Mouse (Mus musculus) limb, embryonic 12.5 days (tissue): ENCODE results near the gene 4930438A08Rik. TPM values are rescaled to one million over a fixed set of nuclear protein-coding genes. Genes with fewer than 3 reads are reported as not detected.

Experiments used
- ATAC-seq: fragments of 200-750 bp; cut with Nextera tagmentation; 2 replicates; pipeline ENCODE4 v1.8.0; 2017; ENCODE audit warnings: low read depth, moderate TSS enrichment; ENCODE audit not compliant: insufficient number of reproducible peaks, insufficient read depth, low FRiP score, low TSS enrichment
- H3K27ac ChIP-seq: fragments of 300-500 bp; sonication (generic); 2 replicates; pipeline ENCODE4 v1.5.1; 2016; ENCODE audit warnings: mild to moderate bottlenecking, moderate library complexity
- H3K27me3 ChIP-seq: fragments of 300-500 bp; sonication (generic); 2 replicates; pipeline ENCODE4 v1.6.1; 2016; ENCODE audit warnings: mild to moderate bottlenecking, moderate library complexity
- H3K36me3 ChIP-seq: fragments of 300-500 bp; sonication (generic); 2 replicates; pipeline ENCODE4 v1.6.1; 2016; ENCODE audit warnings: mild to moderate bottlenecking, moderate library complexity
- H3K4me1 ChIP-seq: fragments of 300-500 bp; sonication (generic); replicated peaks from 2 replicates; pipeline ENCODE4 v1.6.1; 2016
- H3K4me2 ChIP-seq: fragments of 300-500 bp; sonication (generic); 2 replicates; pipeline ENCODE4 v1.6.1; 2016; ENCODE audit warnings: mild to moderate bottlenecking, moderate library complexity
- H3K4me3 ChIP-seq: fragments of 300-500 bp; sonication (generic); replicated peaks from 2 replicates; pipeline ENCODE4 v1.5.1; 2016; ENCODE audit warnings: mild to moderate bottlenecking
- H3K9ac ChIP-seq: fragments of 300-500 bp; sonication (generic); replicated peaks from 2 replicates; pipeline ENCODE4 v1.6.1; 2016; ENCODE audit warnings: mild to moderate bottlenecking, moderate library complexity
- H3K9me3 ChIP-seq: fragments of 300-500 bp; sonication (generic); 2 replicates; pipeline ENCODE4 v1.6.1; 2016; ENCODE audit warnings: mild to moderate bottlenecking, moderate library complexity
- WGBS: fragments of 180-500 bp; shearing (Covaris S2); methylation state at CpG from one replicate; pipeline ENCODE4 v1.1.7; 2016; 5-methylcytosine and 5-hydroxymethylcytosine counted together
- polyA plus RNA-seq: library from polyadenylated mRNA; unstranded; fragments of >200 nt; fragmentation: Nextera tagmentation; extraction: Ambion mirVana; gene quantifications from 2 replicates; pipeline ENCODE4 v1.2.1, GENCODE M21; 2016

4930438A08Rik gene
- polyA plus RNA-seq, 1 experiment from 2014 or later, result not detected

GRCm38 (mm10) chr11:58281970-58282496 lies 7.4 kb downstream of the 4930438A08Rik start:
- no peaks in the 10 kb centered on the region for H3K4me1 ChIP-seq
- no peak overlapping the region for H3K4me3 ChIP-seq
- ATAC-seq, result no peak
- H3K27me3 ChIP-seq, result peaks cover 5% of the 10 kb centered on the region
- no peak overlapping the region for H3K27ac ChIP-seq
- H3K9me3 ChIP-seq, result no peaks in the 10 kb centered on the region
- H3K9ac ChIP-seq, result no peak overlapping the region
- no peak overlapping the region for H3K4me2 ChIP-seq
- WGBS, result 89% methylated on average over 13 of the region's 13 CpGs
- no peaks in the 10 kb centered on the region for H3K36me3 ChIP-seq

- Histone ChIP-seq H3K27ac (no peak overlapping the region), H3K9ac (no peak overlapping the region), H3K36me3 (no peaks in the 10 kb centered on the region), H3K27me3 (peaks cover 5% of the 10 kb centered on the region), H3K4me1 (no peaks in the 10 kb centered on the region), H3K4me2 (no peak overlapping the region), H3K4me3 (no peak overlapping the region), H3K9me3 (no peaks in the 10 kb centered on the region)
- 79% methylated on average over 5 of the region's 5 CpGs for WGBS
- no peak for ATAC-seq
These were observed 7.9 kb downstream of the 4930438A08Rik start for GRCm38 (mm10) chr11:58282518-58282917.

GRCm38 (mm10) chr11:58289992-58290682 lies 15.5 kb downstream of the 4930438A08Rik start:
- H3K9me3 ChIP-seq, result no peaks in the 10 kb centered on the region
- ATAC-seq, result no peak
- H3K4me3 ChIP-seq, result no peak overlapping the region
- no peaks in the 10 kb centered on the region; the same call in 1 of the 2 replicates for H3K27me3 ChIP-seq
- 76% methylated on average over 9 of the region's 9 CpGs for WGBS
- H3K9ac ChIP-seq, result no peak overlapping the region
- no peaks in the 10 kb centered on the region for H3K4me1 ChIP-seq
- no peak overlapping the region for H3K4me2 ChIP-seq
- H3K27ac ChIP-seq, result no peak overlapping the region
- no peaks in the 10 kb centered on the region for H3K36me3 ChIP-seq

GRCm38 (mm10) chr11:58290812-58291211 lies 16.2 kb downstream of the 4930438A08Rik start:
- Histone ChIP-seq H3K4me2 (no peak overlapping the region), H3K27me3 (no peaks in the 10 kb centered on the region; the same call in 1 of the 2 replicates), H3K27ac (no peak overlapping the region), H3K4me3 (no peak overlapping the region), H3K4me1 (no peaks in the 10 kb centered on the region), H3K9ac (no peak overlapping the region), H3K36me3 (no peaks in the 10 kb centered on the region), H3K9me3 (no peaks in the 10 kb centered on the region)
- ATAC-seq, result no peak
- WGBS, result 81% methylated on average over 4 of the region's 4 CpGs

- H3K4me1 ChIP-seq, result no peaks in the 10 kb centered on the region
- no peak overlapping the region for H3K4me2 ChIP-seq
- 52% methylated on average over 4 of the region's 4 CpGs for WGBS
- H3K4me3 ChIP-seq, result no peak overlapping the region
- H3K9me3 ChIP-seq, result no peaks in the 10 kb centered on the region
- no peak for ATAC-seq
- no peak overlapping the region for H3K27ac ChIP-seq
- H3K9ac ChIP-seq, result no peak overlapping the region
- H3K36me3 ChIP-seq, result no peaks in the 10 kb centered on the region
- H3K27me3 ChIP-seq, result no peaks in the 10 kb centered on the region; the same call in 1 of the 2 replicates
These were observed 18.2 kb downstream of the 4930438A08Rik start for GRCm38 (mm10) chr11:58292791-58293190.

GRCm38 (mm10) chr11:58297396-58297795 lies 22.8 kb downstream of the 4930438A08Rik start:
- Histone ChIP-seq H3K4me1 (no peaks in the 10 kb centered on the region; the same call in 1 of the 2 replicates), H3K27me3 (no peaks in the 10 kb centered on the region), H3K4me2 (no peak overlapping the region), H3K4me3 (no peak overlapping the region), H3K27ac (no peak overlapping the region), H3K9ac (no peak overlapping the region), H3K9me3 (no peaks in the 10 kb centered on the region), H3K36me3 (no peaks in the 10 kb centered on the region)
- 84% methylated on average over 6 of the region's 6 CpGs for WGBS
- ATAC-seq, result no peak

GRCm38 (mm10) chr11:58301057-58301456 lies 26.5 kb downstream of the 4930438A08Rik start:
- no peak overlapping the region for H3K9ac ChIP-seq
- 10% methylated on average over 13 of the region's 13 CpGs for WGBS
- no peaks in the 10 kb centered on the region for H3K27me3 ChIP-seq
- no peak for ATAC-seq
- H3K9me3 ChIP-seq, result no peaks in the 10 kb centered on the region
- peak overlapping the region; percentile 56 for H3K4me3 ChIP-seq
- no peaks in the 10 kb centered on the region for H3K36me3 ChIP-seq
- H3K27ac ChIP-seq, result no peak overlapping the region
- H3K4me1 ChIP-seq, result peaks cover 5% of the 10 kb centered on the region
- peak overlapping the region; percentile 55 for H3K4me2 ChIP-seq

GRCm38 (mm10) chr11:58301837-58302754 lies 27.5 kb downstream of the 4930438A08Rik start:
- no peaks in the 10 kb centered on the region for H3K36me3 ChIP-seq
- H3K4me3 ChIP-seq, result peak overlapping the region; percentile 56
- H3K4me2 ChIP-seq, result peak overlapping the region; percentile 55
- peak overlapping the region; percentile 91 for H3K27ac ChIP-seq
- peak overlapping the region; percentile 56 for H3K9ac ChIP-seq
- H3K4me1 ChIP-seq, result peaks cover 5% of the 10 kb centered on the region
- H3K9me3 ChIP-seq, result no peaks in the 10 kb centered on the region
- H3K27me3 ChIP-seq, result no peaks in the 10 kb centered on the region
- ATAC-seq, result peak; percentile 89
- WGBS, result under 1% methylated on average over 36 of the region's 36 CpGs

- no peaks in the 10 kb centered on the region for H3K27me3 ChIP-seq
- H3K4me3 ChIP-seq, result peak overlapping the region; percentile 56
- peak overlapping the region; percentile 55 for H3K4me2 ChIP-seq
- 1% methylated on average over 26 of the region's 26 CpGs for WGBS
- H3K27ac ChIP-seq, result peak overlapping the region; percentile 91
- ATAC-seq, result peak; percentile 57; the same call in 1 of the 2 replicates
- no peaks in the 10 kb centered on the region for H3K9me3 ChIP-seq
- H3K9ac ChIP-seq, result peak overlapping the region; percentile 56
- no peaks in the 10 kb centered on the region for H3K36me3 ChIP-seq
- H3K4me1 ChIP-seq, result peaks cover 13% of the 10 kb centered on the region
These were observed 28.3 kb downstream of the 4930438A08Rik start for GRCm38 (mm10) chr11:58302774-58303445.

- Histone ChIP-seq H3K36me3 (no peaks in the 10 kb centered on the region), H3K9me3 (no peaks in the 10 kb centered on the region), H3K4me3 (peak overlapping the region; percentile 19), H3K4me1 (peaks cover 17% of the 10 kb centered on the region), H3K27ac (no peak overlapping the region; the same call in 1 of the 2 replicates), H3K9ac (no peak overlapping the region), H3K4me2 (peak overlapping the region; percentile 55), H3K27me3 (no peaks in the 10 kb centered on the region)
- WGBS, result 30% methylated on average over 7 of the region's 7 CpGs
- no peak for ATAC-seq
These were observed 29.0 kb downstream of the 4930438A08Rik start for GRCm38 (mm10) chr11:58303594-58303993.
